Mouse (Mus musculus): ENCODE results near the gene Fam50b.

- TF ChIP-seq USF1 (IDR thresholded peaks at IDR 0.05; ENCODE audit: low read depth) (no peak), POLR2A (IDR thresholded peaks at IDR 0.05; ENCODE audit: insufficient read length, low read depth) (no peak), MAX (IDR thresholded peaks at IDR 0.05; ENCODE audit: low read depth) (no peak), TCF12 (IDR thresholded peaks at IDR 0.05; ENCODE audit: insufficient read depth, poor library complexity, severe bottlenecking) (no peak), E2F4 (IDR thresholded peaks at IDR 0.05; ENCODE audit: insufficient read depth) (no peak)
Observed at GRCm38 (mm10) chr13:34741813-34742568, 7.3 kb downstream of the Fam50b start.

All from myocyte (in vitro differentiated cells).